Mouse (Mus musculus) lung, postnatal 0 days (tissue): ENCODE data around the gene Acin1. TPM values are rescaled to one million over a fixed set of nuclear protein-coding genes. Genes with fewer than 3 reads are reported as not detected.

Experiments used
- ATAC-seq: fragments of 200-750 bp; cut with Nextera tagmentation; 2 replicates; pipeline ENCODE4 v1.8.0; 2017; ENCODE audit warnings: moderate library complexity
- DNase-seq: peaks from one replicate; pipeline ENCODE4 v3.0.0-alpha.2; 2016; ENCODE audit warnings: low spot score
- H3K27ac ChIP-seq: fragments of 300-500 bp; sonication (generic); 2 replicates; pipeline ENCODE4 v1.5.1; 2014; ENCODE audit warnings: antibody characterized with exemption, mild to moderate bottlenecking, low read length, mixed read lengths
- H3K27me3 ChIP-seq: fragments of 300-500 bp; sonication (generic); replicated peaks from 2 replicates; pipeline ENCODE4 v1.6.1; 2014; ENCODE audit warnings: low read length, mixed read lengths; ENCODE audit not compliant: insufficient read depth
- H3K36me3 ChIP-seq: fragments of 300-500 bp; sonication (generic); 2 replicates; pipeline ENCODE4 v1.6.1; 2014; ENCODE audit warnings: low read length, mixed read lengths; ENCODE audit not compliant: insufficient read depth
- H3K4me1 ChIP-seq: fragments of 300-500 bp; sonication (generic); 2 replicates; pipeline ENCODE4 v1.6.1; 2014; ENCODE audit warnings: antibody characterized with exemption, low read depth, low read length, mixed read lengths; ENCODE audit not compliant: insufficient read depth
- H3K4me2 ChIP-seq: fragments of 300-500 bp; sonication (generic); replicated peaks from 2 replicates; pipeline ENCODE4 v1.6.1; 2014; ENCODE audit warnings: low read depth, mild to moderate bottlenecking, low read length, moderate library complexity, mixed read lengths
- H3K4me3 ChIP-seq: fragments of 300-500 bp; sonication (generic); 2 replicates; pipeline ENCODE4 v1.5.1; 2014; ENCODE audit warnings: low read depth, low read length
- H3K9ac ChIP-seq: fragments of 300-500 bp; sonication (generic); replicated peaks from 2 replicates; pipeline ENCODE4 v1.6.1; 2014; ENCODE audit warnings: low read depth, mild to moderate bottlenecking
- H3K9me3 ChIP-seq: fragments of 300-500 bp; sonication (generic); 2 replicates; pipeline ENCODE4 v1.6.1; 2016; ENCODE audit warnings: low read length, mixed read lengths
- CTCF ChIP-seq: IDR thresholded peaks from 2 replicates; pipeline ENCODE4 v1.5.1; 2016; ENCODE audit warnings: antibody characterized with exemption, mild to moderate bottlenecking
- EP300 ChIP-seq: IDR thresholded peaks from 2 replicates; pipeline ENCODE4 v1.6.1; 2016; ENCODE audit warnings: antibody characterized with exemption, mild to moderate bottlenecking, control low read depth
- WGBS: fragments of 180-500 bp; shearing (Covaris S2); extraction: QIAGEN DNeasy Blood & Tissue Kit; methylation state at CpG from one replicate; pipeline ENCODE4 v1.1.7; 2014; 5-methylcytosine and 5-hydroxymethylcytosine counted together
- polyA plus RNA-seq: library from polyadenylated mRNA; unstranded; fragments of >200 nt; fragmentation: Nextera tagmentation; extraction: Ambion mirVana; gene quantifications from 2 replicates; pipeline ENCODE4 v1.2.1, GENCODE M21; 2015

Acin1 gene
- polyA plus RNA-seq, 1 experiment from 2014 or later = 74.0 TPM

GRCm38 (mm10) chr14:54703207-54703606 is 16.5 kb upstream of the Acin1 start:
- no peak overlapping the region for H3K4me2 ChIP-seq
- H3K9ac ChIP-seq = no peak overlapping the region
- ATAC-seq (no peak), DNase-seq (no peak)
- no peaks in the 10 kb centered on the region for H3K9me3 ChIP-seq
- H3K4me1 ChIP-seq = no peaks in the 10 kb centered on the region
- WGBS = 51% methylated on average over 10 of the region's 10 CpGs
- no peaks in the 10 kb centered on the region for H3K36me3 ChIP-seq
- H3K4me3 ChIP-seq = no peak overlapping the region
- TF ChIP-seq EP300 (no peak), CTCF (no peak)
- H3K27ac ChIP-seq = no peak overlapping the region
- H3K27me3 ChIP-seq = no peaks in the 10 kb centered on the region; the same call in 1 of the 2 replicates

- H3K4me2 ChIP-seq = no peak overlapping the region
- no peaks in the 10 kb centered on the region for H3K36me3 ChIP-seq
- no peaks in the 10 kb centered on the region for H3K9me3 ChIP-seq
- H3K9ac ChIP-seq = no peak overlapping the region
- TF ChIP-seq EP300 (no peak), CTCF (peak; percentile 99)
- H3K27ac ChIP-seq = no peak overlapping the region
- WGBS = 3% methylated on average over 6 of the region's 6 CpGs
- ATAC-seq = peak; percentile 60
- no peak overlapping the region for H3K4me3 ChIP-seq
- peak; percentile 86 for DNase-seq
- no peaks in the 10 kb centered on the region for H3K4me1 ChIP-seq
- no peaks in the 10 kb centered on the region; the same call in 1 of the 2 replicates for H3K27me3 ChIP-seq
Measured at GRCm38 (mm10) chr14:54701298-54701697, 14.6 kb upstream of the Acin1 start.

- Histone ChIP-seq H3K4me1 (no peaks in the 10 kb centered on the region), H3K27ac (no peak overlapping the region), H3K36me3 (no peaks in the 10 kb centered on the region), H3K9ac (no peak overlapping the region), H3K4me3 (no peak overlapping the region), H3K9me3 (no peaks in the 10 kb centered on the region), H3K4me2 (no peak overlapping the region), H3K27me3 (no peaks in the 10 kb centered on the region; the same call in 1 of the 2 replicates)
- ATAC-seq (no peak), DNase-seq (no peak)
- WGBS = 33% methylated on average over 3 of the region's 3 CpGs
- TF ChIP-seq CTCF (no peak), EP300 (no peak)
Measured at GRCm38 (mm10) chr14:54699586-54699985, 12.9 kb upstream of the Acin1 start.

- Histone ChIP-seq H3K4me2 (no peak within 1 kb of the TSS), H3K4me1 (no peaks in the 10 kb centered on the region), H3K27me3 (no peaks in the 10 kb centered on the region; the same call in 1 of the 2 replicates), H3K9ac (no peak within 1 kb of the TSS), H3K9me3 (no peaks in the 10 kb centered on the region), H3K27ac (no peak within 1 kb of the TSS), H3K4me3 (no peak within 1 kb of the TSS), H3K36me3 (no peaks in the 10 kb centered on the region)
- DNase-seq (no peak), ATAC-seq (no peak)
- TF ChIP-seq EP300 = no peak
- TF ChIP-seq CTCF = no peak
- WGBS = 47% methylated on average over 4 of the region's 4 CpGs
Measured at GRCm38 (mm10) chr14:54698733-54699132, 12.0 kb upstream of the Acin1 start, which contains the start of gene Gm29776. Gene Gm29776, minus strand, starts transcription at chr14:54698833.

- Histone ChIP-seq H3K27me3 (no peaks in the 10 kb centered on the region), H3K36me3 (no peaks in the 10 kb centered on the region), H3K27ac (no peak overlapping the region), H3K4me2 (no peak overlapping the region), H3K9ac (no peak overlapping the region), H3K4me3 (no peak overlapping the region), H3K4me1 (no peaks in the 10 kb centered on the region), H3K9me3 (no peaks in the 10 kb centered on the region)
- TF ChIP-seq CTCF = no peak
- TF ChIP-seq EP300 = no peak
- WGBS = 79% methylated on average over 4 of the region's 4 CpGs
- ATAC-seq = no peak
- no peak for DNase-seq
Measured at GRCm38 (mm10) chr14:54696752-54697151, 10.0 kb upstream of the Acin1 start.

- Histone ChIP-seq H3K9ac (no peak overlapping the region), H3K9me3 (no peaks in the 10 kb centered on the region), H3K4me3 (no peak overlapping the region), H3K36me3 (no peaks in the 10 kb centered on the region; the same call in 1 of the 2 replicates), H3K4me1 (no peaks in the 10 kb centered on the region), H3K27ac (no peak overlapping the region), H3K4me2 (no peak overlapping the region), H3K27me3 (no peaks in the 10 kb centered on the region)
- DNase-seq = no peak
- WGBS = 47% methylated on average over 6 of the region's 6 CpGs
- TF ChIP-seq EP300 (no peak), CTCF (no peak)
- ATAC-seq = no peak
Measured at GRCm38 (mm10) chr14:54695042-54695441, 8.3 kb upstream of the Acin1 start.

GRCm38 (mm10) chr14:54687251-54687650 is 520 bp upstream of the Acin1 start:
- H3K9ac ChIP-seq = peak overlapping the region; percentile 62
- ATAC-seq (no peak), DNase-seq (peak; percentile 35)
- H3K36me3 ChIP-seq = no peaks in the 10 kb centered on the region; the same call in 1 of the 2 replicates
- peak overlapping the region; percentile 71 for H3K4me2 ChIP-seq
- H3K4me3 ChIP-seq = peak overlapping the region; percentile 96
- peak overlapping the region; percentile 98 for H3K27ac ChIP-seq
- 2% methylated on average over 8 of the region's 8 CpGs for WGBS
- TF ChIP-seq EP300 (no peak), CTCF (no peak)
- peaks cover 8% of the 10 kb centered on the region; the same call in 1 of the 2 replicates for H3K4me1 ChIP-seq
- H3K9me3 ChIP-seq = no peaks in the 10 kb centered on the region
- H3K27me3 ChIP-seq = no peaks in the 10 kb centered on the region
